Comparison of ENCODE assay signal across 8 mouse cellular contexts in the genomic region with DNA sequence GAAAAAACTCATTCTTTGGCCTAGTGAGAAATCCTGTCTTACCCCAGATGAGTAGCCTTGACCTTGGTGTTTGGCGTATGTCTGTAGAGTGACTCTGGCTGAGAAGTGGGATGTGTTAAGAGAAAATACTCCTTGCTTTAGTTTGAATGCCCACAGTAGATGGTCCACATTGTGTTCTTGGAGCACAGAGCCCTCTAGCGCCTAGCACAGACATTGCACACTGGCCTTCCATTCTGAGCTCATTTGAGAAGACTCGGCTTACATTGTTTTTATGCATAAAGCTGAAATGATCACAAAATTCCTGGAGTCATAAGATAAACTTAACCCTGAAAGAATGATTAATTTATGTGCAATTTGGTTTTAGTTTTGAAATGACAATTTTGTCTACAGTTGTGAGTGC.
DNase-seq lines count a peak whose midpoint lies in the region; ATAC-seq lines count a peak whose summit lies in the region.

No protein-coding gene starts in this region.

- WGBS in limb, embryonic 10.5 days: 46% methylated on average over 3 of the region's 3 CpGs

- no peaks in the 10 kb centered on the region for H3K9me3 ChIP-seq in limb, embryonic 10.5 days (replicated peaks)

- H3K27me3 ChIP-seq in limb, embryonic 10.5 days (ENCODE audit: low read depth, poor library complexity, severe bottlenecking): no peaks in the 10 kb centered on the region

- no peak overlapping the region for H3K4me3 ChIP-seq in limb, embryonic 10.5 days

- intact Hi-C loops in heart, postnatal 14 days (cut with DNase I): loop anchor here (10.0 kb wide), 1 partner anchor 339 kb away; no protein-coding TSS in a partner anchor

- H3K36me3 ChIP-seq in limb, embryonic 10.5 days: no peaks in the 10 kb centered on the region

- 0 out of 2 replicates have a peak, but pooled peaks cover 13% of the 10 kb centered on the region for H3K4me1 ChIP-seq in limb, embryonic 10.5 days

- peak; percentile 7 to 40 for DNase-seq in heart, postnatal 14 days
- no peak for DNase-seq in heart, adult 9 months (ENCODE audit: low spot score in 2 of 2)
- DNase-seq in ovary, postnatal 36 days (ENCODE audit: low spot score): peak; percentile 27
- no peak for DNase-seq in ovary, postnatal 10 days (ENCODE audit: low spot score)
- DNase-seq in adrenal gland, adult 8-10 months: peak; percentile 4
- peak; percentile 43 for DNase-seq in limb, embryonic 10.5 days (ENCODE audit: low spot score)

- no peak overlapping the region for H3K27ac ChIP-seq in limb, embryonic 10.5 days

- ATAC-seq in erythroid progenitor cell, adult 5-6 weeks (replicated peaks; ENCODE audit: low FRiP score, poor library complexity, severe bottlenecking): no peak
- no peak for ATAC-seq in activated CD4-positive, CD25-positive, alpha-beta regulatory T cell, adult 4 months

Comparison
In these comparisons a context has a peak if more than half of its experiments do, and no peak if none do; other contexts are left out.
1. DNase-seq: peak in heart, postnatal 14 days (2 of 2), ovary, postnatal 36 days (single experiment), adrenal gland, adult 8-10 months (single experiment) and limb, embryonic 10.5 days (single experiment); none in heart, adult 9 months (0 of 2) and ovary, postnatal 10 days (single experiment).